Mouse (Mus musculus) lung, postnatal 0 days (tissue): ENCODE results near the gene Soga1.

Experiments used
- CTCF ChIP-seq: IDR thresholded peaks from 2 replicates; pipeline ENCODE4 v1.5.1; 2016; ENCODE audit warnings: antibody characterized with exemption, mild to moderate bottlenecking
- EP300 ChIP-seq: IDR thresholded peaks from 2 replicates; pipeline ENCODE4 v1.6.1; 2016; ENCODE audit warnings: antibody characterized with exemption, mild to moderate bottlenecking, control low read depth

DNA sequence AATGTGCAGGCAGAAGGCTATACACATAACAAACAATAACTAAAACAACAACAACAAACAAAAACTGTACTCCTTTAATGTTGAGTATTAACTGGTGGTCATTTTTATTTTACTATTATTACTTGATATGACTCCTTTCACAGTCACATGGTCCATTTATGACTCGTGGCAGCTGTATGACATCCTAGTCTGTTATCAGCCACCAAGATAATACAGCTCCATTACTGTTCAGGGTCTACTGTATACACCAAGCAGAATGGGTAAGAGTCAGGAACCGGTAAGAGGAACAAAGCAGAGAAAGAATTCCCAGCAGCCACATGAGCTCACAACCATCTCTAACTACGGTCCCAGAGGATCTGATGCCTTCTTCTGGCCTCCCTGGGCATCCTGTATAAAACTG lies 46.2 kb upstream of the Soga1 start:
- TF ChIP-seq CTCF (no peak), EP300 (no peak)
